Mouse (Mus musculus): ENCODE results near the gene Lyl1.

Lyl1 gene

GRCm38 (mm10) chr8:84700941-84701911 is at the start of gene Lyl1:
Gene Lyl1, plus strand, starts transcription at chr8:84701457.
- DNase-seq (ENCODE audit: low read depth, low spot score): no peak

- no peak for DNase-seq (ENCODE audit: low read depth, low spot score)
Observed at GRCm38 (mm10) chr8:84653092-84653631, 48.1 kb upstream of the Lyl1 start.

GRCm38 (mm10) chr8:84654597-84654996 is 46.7 kb upstream of the Lyl1 start:
- no peak for DNase-seq (ENCODE audit: low read depth, low spot score)

GRCm38 (mm10) chr8:84655336-84656190 is 45.7 kb upstream of the Lyl1 start:
- peak; percentile 94 for DNase-seq (ENCODE audit: low read depth, low spot score)

GRCm38 (mm10) chr8:84656191-84656525 is 45.1 kb upstream of the Lyl1 start:
- peak; percentile 96 for DNase-seq (ENCODE audit: low read depth, low spot score)

GRCm38 (mm10) chr8:84656641-84657126 is 44.6 kb upstream of the Lyl1 start:
- DNase-seq (ENCODE audit: low read depth, low spot score): peak; percentile 89

- no peak for DNase-seq (ENCODE audit: low read depth, low spot score)
Observed at GRCm38 (mm10) chr8:84657203-84657602, 44.1 kb upstream of the Lyl1 start.

- no peak for DNase-seq (ENCODE audit: low read depth, low spot score)
Observed at GRCm38 (mm10) chr8:84657680-84658079, 43.6 kb upstream of the Lyl1 start.

- no peak for DNase-seq (ENCODE audit: low read depth, low spot score)
Observed at GRCm38 (mm10) chr8:84658951-84659350, 42.3 kb upstream of the Lyl1 start.

GRCm38 (mm10) chr8:84659936-84660818 is 41.1 kb upstream of the Lyl1 start:
- DNase-seq (ENCODE audit: low read depth, low spot score): peak; percentile 82

GRCm38 (mm10) chr8:84660819-84661457 is 40.3 kb upstream of the Lyl1 start:
- peak; percentile 80 for DNase-seq (ENCODE audit: low read depth, low spot score)

GRCm38 (mm10) chr8:84661458-84661871 is 39.8 kb upstream of the Lyl1 start:
- DNase-seq (ENCODE audit: low read depth, low spot score): peak; percentile 40

GRCm38 (mm10) chr8:84661961-84662571 is 39.2 kb upstream of the Lyl1 start:
- DNase-seq (ENCODE audit: low read depth, low spot score): peak; percentile 43

GRCm38 (mm10) chr8:84662581-84663065 is 38.6 kb upstream of the Lyl1 start, which contains the start of gene Ier2:
Gene Ier2, minus strand, starts transcription at chr8:84662852.
- DNase-seq (ENCODE audit: low read depth, low spot score): peak; percentile 97

- peak; percentile 98 for DNase-seq (ENCODE audit: low read depth, low spot score)
Observed at GRCm38 (mm10) chr8:84663483-84664327, 37.6 kb upstream of the Lyl1 start.

GRCm38 (mm10) chr8:84664566-84665384 is 36.5 kb upstream of the Lyl1 start:
- peak; percentile 70 for DNase-seq (ENCODE audit: low read depth, low spot score)

- no peak for DNase-seq (ENCODE audit: low read depth, low spot score)
Observed at GRCm38 (mm10) chr8:84665385-84665893, 35.8 kb upstream of the Lyl1 start.

- DNase-seq (ENCODE audit: low read depth, low spot score): no peak
Observed at GRCm38 (mm10) chr8:84668081-84668480, 33.2 kb upstream of the Lyl1 start.

Data from forelimb bud, embryonic 11.5 days (tissue).